16 mouse cellular contexts compared by ENCODE assay signal in the genomic region with DNA sequence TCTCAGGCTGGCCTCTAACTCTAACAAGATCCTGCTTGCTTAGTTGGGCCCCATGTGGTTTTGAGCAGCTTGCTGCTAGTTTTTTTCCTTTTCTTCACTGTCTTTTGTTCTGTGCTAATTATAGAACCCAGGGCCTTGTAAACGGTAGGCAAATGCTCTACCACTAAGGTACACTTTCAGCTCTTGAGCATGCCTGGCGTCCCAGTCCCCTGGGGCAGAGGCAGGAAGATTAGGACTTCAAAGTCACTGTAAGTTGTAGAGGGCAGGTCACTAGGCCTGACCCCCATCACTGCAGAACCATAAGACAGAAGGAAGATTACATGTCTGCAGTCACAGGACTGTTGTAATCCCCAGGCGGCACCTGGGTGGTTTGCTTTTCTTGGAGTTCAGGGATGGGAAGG. TPM values are rescaled to one million over a fixed set of nuclear protein-coding genes. Genes with fewer than 3 reads are reported as not detected.
DNase-seq lines count a peak whose midpoint lies in the region; ATAC-seq lines count a peak whose summit lies in the region.
"Had no signal": no experiment of that assay in that cellular context is flagged by ENCODE, and none has a peak within 500 bp of the region (broad histone marks: within the 10 kb centered on the region; RNA-seq: fewer than 3 reads in every experiment).

No protein-coding gene starts in this region.

- intact Hi-C loops in heart, postnatal 14 days (cut with DNase I), result no loop called here

- WGBS in heart, embryonic 16.5 days, result 24% methylated on average over 3 of the region's 3 CpGs
- WGBS in limb, embryonic 15.5 days, result 20% methylated on average over 3 of the region's 3 CpGs

- H3K4me2 ChIP-seq in heart, embryonic 16.5 days (ENCODE audit: low read depth, low read length), result no peak overlapping the region
- no peak overlapping the region for H3K4me2 ChIP-seq in limb, embryonic 15.5 days
- H3K4me2 ChIP-seq: forebrain, embryonic 15.5 days had no signal

- H3K9ac ChIP-seq in heart, embryonic 16.5 days (ENCODE audit: low read length), result no peak overlapping the region
- no peak overlapping the region for H3K9ac ChIP-seq in limb, embryonic 15.5 days
- H3K9ac ChIP-seq: forebrain, embryonic 15.5 days had no signal

- DNase-seq in heart, postnatal 14 days, result no peak
- DNase-seq in A20 (ENCODE audit: low read depth, low spot score) (peak; percentile 73), ZHBTc4 (ENCODE audit: low read depth, low spot score) (peak; percentile 49)
- DNase-seq in cerebellum, adult 11 months, result no peak
- DNase-seq in layer of hippocampus, postnatal 10 days (ENCODE audit: low spot score in 2 of 2), result no peak
- DNase-seq: cerebellum, postnatal 36 days; gastrocnemius, postnatal 25 days; lung, postnatal 14 days had no signal

- H3K4me1 ChIP-seq in heart, embryonic 16.5 days (ENCODE audit: control insufficient read depth, insufficient read depth, low read length), result peaks cover 8% of the 10 kb centered on the region
- H3K4me1 ChIP-seq in limb, embryonic 15.5 days, result peaks cover 17% of the 10 kb centered on the region; the same call in 1 of the 2 replicates

- no peak overlapping the region for H3K4me3 ChIP-seq in heart, embryonic 16.5 days (ENCODE audit: low read length)
- no peak overlapping the region for H3K4me3 ChIP-seq in limb, embryonic 15.5 days
- H3K4me3 ChIP-seq: forebrain, embryonic 15.5 days had no signal

- ATAC-seq in heart, embryonic 16.5 days (replicated peaks; ENCODE audit: extremely low read depth, insufficient read depth, low FRiP score), result peak; percentile 58; the same call in 1 of the 2 replicates
- ATAC-seq in limb, embryonic 15.5 days (ENCODE audit: insufficient number of reproducible peaks, low FRiP score, low TSS enrichment, low read depth), result no peak
- ATAC-seq in megakaryocyte-erythroid progenitor cell, adult 5-6 weeks (replicated peaks; ENCODE audit: low FRiP score, low TSS enrichment, poor library complexity, severe bottlenecking), result no peak
- ATAC-seq: forebrain, embryonic 15.5 days; inflammation-experienced regulatory T-cells, adult 6 months; midbrain, embryonic 16.5 days had no signal

- H3K9me3 ChIP-seq in heart, embryonic 16.5 days (replicated peaks; ENCODE audit: control insufficient read depth, low read length), result no peaks in the 10 kb centered on the region
- no peaks in the 10 kb centered on the region for H3K9me3 ChIP-seq in limb, embryonic 15.5 days
- H3K9me3 ChIP-seq: forebrain, embryonic 15.5 days had no signal

- peaks cover 9% of the 10 kb centered on the region for H3K36me3 ChIP-seq in heart, embryonic 16.5 days (ENCODE audit: control insufficient read depth, insufficient read depth)
- peaks cover 41% of the 10 kb centered on the region for H3K36me3 ChIP-seq in limb, embryonic 15.5 days

- peak overlapping the region; percentile 37 for H3K27ac ChIP-seq in heart, embryonic 16.5 days (ENCODE audit: low read length)
- peak overlapping the region; percentile 57 for H3K27ac ChIP-seq in limb, embryonic 15.5 days
- H3K27ac ChIP-seq: forebrain, embryonic 15.5 days had no signal

- H3K27me3 ChIP-seq in heart, embryonic 16.5 days (ENCODE audit: control insufficient read depth, insufficient read depth, low read length), result no peaks in the 10 kb centered on the region
- H3K27me3 ChIP-seq in limb, embryonic 15.5 days, result no peaks in the 10 kb centered on the region
- H3K27me3 ChIP-seq: forebrain, embryonic 15.5 days had no signal

RNA-seq across cellular contexts. Expression of gene Dtx2, which starts 8.2 kb away (rescaled TPM):
- polyA plus RNA-seq in heart, embryonic 16.5 days (2015; fragmentation: Nextera tagmentation; extraction: Ambion mirVana), result 21.8 and 22.5 TPM in 2 replicates
- 1 to 10 TPM; 8.5 to 8.9 TPM for total RNA-seq in heart, postnatal 14 days (2021)
- 35.5 and 36.2 TPM in 2 replicates for polyA plus RNA-seq in limb, embryonic 15.5 days (2015; fragmentation: Nextera tagmentation; extraction: Ambion mirVana)
- total RNA-seq in layer of hippocampus, postnatal 10 days (2021), result 10 to 100 TPM; 10.0 to 12.4 TPM
- 5.6 and 22.1 TPM in 2 replicates for total RNA-seq in megakaryocyte-erythroid progenitor cell, adult 5-6 weeks (2014; fragmentation: Nextera tagmentation)
- 2.3 and 4.2 TPM in 2 replicates for total RNA-seq in megakaryocyte-erythroid progenitor cell, adult 5-6 weeks (2017)

RNA-seq across cellular contexts. Expression of gene Zp3, which starts 22.9 kb away (rescaled TPM):
- polyA plus RNA-seq in heart, embryonic 16.5 days (2015; fragmentation: Nextera tagmentation; extraction: Ambion mirVana), result not detected in 2 replicates
- total RNA-seq in heart, postnatal 14 days (2021), result not detected
- 0.17 and 0.44 TPM in 2 replicates for polyA plus RNA-seq in limb, embryonic 15.5 days (2015; fragmentation: Nextera tagmentation; extraction: Ambion mirVana)
- total RNA-seq in layer of hippocampus, postnatal 10 days (2021), result not detected
- total RNA-seq in megakaryocyte-erythroid progenitor cell, adult 5-6 weeks (2014; fragmentation: Nextera tagmentation), result not detected in 2 replicates
- not detected in 2 replicates for total RNA-seq in megakaryocyte-erythroid progenitor cell, adult 5-6 weeks (2017)
- total RNA-seq: gastrocnemius, postnatal 25 days; left cerebral cortex, postnatal 14 days had no signal
- polyA plus RNA-seq: forebrain, embryonic 15.5 days; inflammation-experienced regulatory T-cells, adult 6 months; large intestine, adult 2 months had no signal

RNA-seq across cellular contexts. Expression of gene Ssc4d, which starts 28.4 kb away (rescaled TPM):
- 0.45 and 0.91 TPM in 2 replicates for polyA plus RNA-seq in heart, embryonic 16.5 days (2015; fragmentation: Nextera tagmentation; extraction: Ambion mirVana)
- total RNA-seq in heart, postnatal 14 days (2021), result 1 to 10 TPM in 1 of 2 experiments, under 1 TPM in 1; 0.41 to 1.3 TPM
- polyA plus RNA-seq in limb, embryonic 15.5 days (2015; fragmentation: Nextera tagmentation; extraction: Ambion mirVana), result 2.0 and 2.1 TPM in 2 replicates
- total RNA-seq in layer of hippocampus, postnatal 10 days (2021), result 1 to 10 TPM; 2.1 to 2.3 TPM
- 1.7 and 3.2 TPM in 2 replicates for total RNA-seq in megakaryocyte-erythroid progenitor cell, adult 5-6 weeks (2014; fragmentation: Nextera tagmentation)
- 3.5 TPM in 1 of 2 replicates, not detected in the other for total RNA-seq in megakaryocyte-erythroid progenitor cell, adult 5-6 weeks (2017)

RNA-seq across cellular contexts. Expression of gene Upk3b, which starts 35.5 kb away (rescaled TPM):
- polyA plus RNA-seq in heart, embryonic 16.5 days (2015; fragmentation: Nextera tagmentation; extraction: Ambion mirVana), result 26.7 and 28.7 TPM in 2 replicates
- total RNA-seq in heart, postnatal 14 days (2021), result 10 to 100 TPM; 24.8 to 26.5 TPM
- 9.1 and 10.9 TPM in 2 replicates for polyA plus RNA-seq in limb, embryonic 15.5 days (2015; fragmentation: Nextera tagmentation; extraction: Ambion mirVana)
- not detected for total RNA-seq in layer of hippocampus, postnatal 10 days (2021)
- total RNA-seq in megakaryocyte-erythroid progenitor cell, adult 5-6 weeks (2014; fragmentation: Nextera tagmentation), result not detected in 2 replicates
- total RNA-seq in megakaryocyte-erythroid progenitor cell, adult 5-6 weeks (2017), result not detected in 2 replicates
- total RNA-seq: left cerebral cortex, postnatal 14 days had no signal
- polyA plus RNA-seq: forebrain, embryonic 15.5 days had no signal

RNA-seq across cellular contexts. Expression of gene Upk3bl, which starts 51.5 kb away (rescaled TPM):
- polyA plus RNA-seq in heart, embryonic 16.5 days (2015; fragmentation: Nextera tagmentation; extraction: Ambion mirVana), result 1.2 and 2.6 TPM in 2 replicates
- total RNA-seq in heart, postnatal 14 days (2021), result not detected
- polyA plus RNA-seq in limb, embryonic 15.5 days (2015; fragmentation: Nextera tagmentation; extraction: Ambion mirVana), result 58.9 and 59.3 TPM in 2 replicates
- total RNA-seq in layer of hippocampus, postnatal 10 days (2021), result not detected
- total RNA-seq in megakaryocyte-erythroid progenitor cell, adult 5-6 weeks (2014; fragmentation: Nextera tagmentation), result not detected in 2 replicates
- total RNA-seq in megakaryocyte-erythroid progenitor cell, adult 5-6 weeks (2017), result not detected in 2 replicates
- total RNA-seq: gastrocnemius, postnatal 25 days; left cerebral cortex, postnatal 14 days had no signal
- polyA plus RNA-seq: forebrain, embryonic 15.5 days; inflammation-experienced regulatory T-cells, adult 6 months; midbrain, embryonic 16.5 days had no signal

Comparison
In these comparisons a context has a peak if more than half of its experiments do, and no peak if none do; other contexts are left out.
1. DNase-seq: peak in A20 (single experiment) and ZHBTc4 (single experiment); none in heart, postnatal 14 days (0 of 2), cerebellum, adult 11 months (single experiment) and layer of hippocampus, postnatal 10 days (0 of 2).